Mouse (Mus musculus) hindbrain, embryonic 15.5 days (tissue): Measurements from ENCODE around the gene Hbs1l. TPM values are rescaled to one million over a fixed set of nuclear protein-coding genes. Genes with fewer than 3 reads are reported as not detected.

Experiments
- ATAC-seq: fragments of 200-750 bp; cut with Nextera tagmentation; 2 replicates; pipeline ENCODE4 v1.8.0; 2017; ENCODE audit warnings: low read depth, moderate number of reproducible peaks, moderate TSS enrichment; ENCODE audit not compliant: low FRiP score
- H3K27ac ChIP-seq: fragments of 300-500 bp; sonication (generic); replicated peaks from 2 replicates; pipeline ENCODE4 v1.5.1; 2015; ENCODE audit warnings: mild to moderate bottlenecking, inconsistent platforms
- H3K27me3 ChIP-seq: fragments of 300-500 bp; sonication (generic); 2 replicates; pipeline ENCODE4 v1.6.1; 2015; ENCODE audit warnings: control low read depth, inconsistent platforms
- H3K36me3 ChIP-seq: fragments of 300-500 bp; sonication (generic); 2 replicates; pipeline ENCODE4 v1.6.1; 2015; ENCODE audit warnings: control low read depth, inconsistent platforms
- H3K4me1 ChIP-seq: fragments of 300-500 bp; sonication (generic); replicated peaks from 2 replicates; pipeline ENCODE4 v1.6.1; 2015; ENCODE audit warnings: control low read depth, inconsistent platforms
- H3K4me2 ChIP-seq: fragments of 300-500 bp; sonication (generic); 2 replicates; pipeline ENCODE4 v1.6.1; 2015; ENCODE audit warnings: moderate library complexity, mild to moderate bottlenecking, inconsistent platforms
- H3K4me3 ChIP-seq: fragments of 300-500 bp; sonication (generic); 2 replicates; pipeline ENCODE4 v1.5.1; 2015; ENCODE audit warnings: mild to moderate bottlenecking, inconsistent platforms
- H3K9ac ChIP-seq: fragments of 300-500 bp; sonication (generic); 2 replicates; pipeline ENCODE4 v1.6.1; 2015; ENCODE audit warnings: inconsistent platforms
- H3K9me3 ChIP-seq: fragments of 300-500 bp; sonication (generic); 2 replicates; pipeline ENCODE4 v1.6.1; 2016; ENCODE audit warnings: control low read depth, inconsistent platforms
- WGBS: fragments of 180-500 bp; shearing (Covaris S2); methylation state at CpG from one replicate; pipeline ENCODE4 v1.1.7; 2015; 5-methylcytosine and 5-hydroxymethylcytosine counted together
- polyA plus RNA-seq: library from polyadenylated mRNA; unstranded; fragments of >200 nt; fragmentation: Nextera tagmentation; extraction: Ambion mirVana; gene quantifications from 2 replicates; pipeline ENCODE4 v1.2.1, GENCODE M21; 2015

Hbs1l gene
- 84.6 and 90.5 TPM in 2 replicates for polyA plus RNA-seq

GRCm38 (mm10) chr10:21295759-21296621, at the start of gene Hbs1l:
Gene Hbs1l, plus strand, starts transcription at chr10:21295979.
- no peaks in the 10 kb centered on the region for H3K9me3 ChIP-seq
- H3K27ac ChIP-seq = peak within 1 kb of the TSS; percentile 82
- peaks cover 15% of the 10 kb centered on the region for H3K4me1 ChIP-seq
- WGBS = under 1% methylated on average over 78 of the region's 81 CpGs
- H3K4me2 ChIP-seq = peak within 1 kb of the TSS; percentile 68
- peak within 1 kb of the TSS; percentile 81 for H3K9ac ChIP-seq
- ATAC-seq = peak; percentile 98
- H3K4me3 ChIP-seq = peak within 1 kb of the TSS; percentile 80
- no peaks in the 10 kb centered on the region for H3K27me3 ChIP-seq
- H3K36me3 ChIP-seq = peaks cover 9% of the 10 kb centered on the region

- no peaks in the 10 kb centered on the region for H3K27me3 ChIP-seq
- no peak overlapping the region for H3K27ac ChIP-seq
- no peak overlapping the region for H3K4me3 ChIP-seq
- H3K36me3 ChIP-seq = no peaks in the 10 kb centered on the region
- H3K4me1 ChIP-seq = no peaks in the 10 kb centered on the region
- ATAC-seq = no peak
- no peak overlapping the region for H3K9ac ChIP-seq
- WGBS = 82% methylated on average over 4 of the region's 4 CpGs
- no peaks in the 10 kb centered on the region for H3K9me3 ChIP-seq
- H3K4me2 ChIP-seq = no peak overlapping the region
Observed at GRCm38 (mm10) chr10:21248556-21248955, 47.2 kb upstream of the Hbs1l start.

GRCm38 (mm10) chr10:21251881-21252534, 43.8 kb upstream of the Hbs1l start:
- H3K4me3 ChIP-seq = no peak overlapping the region
- no peaks in the 10 kb centered on the region for H3K27me3 ChIP-seq
- no peak overlapping the region for H3K4me2 ChIP-seq
- no peak overlapping the region for H3K9ac ChIP-seq
- H3K27ac ChIP-seq = no peak overlapping the region
- H3K36me3 ChIP-seq = no peaks in the 10 kb centered on the region
- ATAC-seq = no peak
- H3K9me3 ChIP-seq = no peaks in the 10 kb centered on the region
- WGBS = 63% methylated on average over 15 of the region's 15 CpGs
- no peaks in the 10 kb centered on the region for H3K4me1 ChIP-seq

- Histone ChIP-seq H3K9me3 (no peaks in the 10 kb centered on the region), H3K4me1 (no peaks in the 10 kb centered on the region), H3K4me3 (no peak overlapping the region), H3K9ac (no peak overlapping the region), H3K4me2 (no peak overlapping the region), H3K36me3 (no peaks in the 10 kb centered on the region), H3K27ac (no peak overlapping the region), H3K27me3 (no peaks in the 10 kb centered on the region)
- 87% methylated on average over 4 of the region's 4 CpGs for WGBS
- ATAC-seq = no peak
Observed at GRCm38 (mm10) chr10:21252800-21253199, 43.0 kb upstream of the Hbs1l start.

GRCm38 (mm10) chr10:21254266-21255140, 41.3 kb upstream of the Hbs1l start:
- ATAC-seq = no peak

GRCm38 (mm10) chr10:21257244-21257643, 38.5 kb upstream of the Hbs1l start:
- Histone ChIP-seq H3K4me2 (no peak overlapping the region), H3K27me3 (no peaks in the 10 kb centered on the region), H3K4me3 (no peak overlapping the region), H3K9me3 (no peaks in the 10 kb centered on the region), H3K4me1 (no peaks in the 10 kb centered on the region), H3K36me3 (no peaks in the 10 kb centered on the region), H3K27ac (no peak overlapping the region), H3K9ac (no peak overlapping the region)
- ATAC-seq = no peak
- WGBS = 78% methylated on average over 5 of the region's 5 CpGs

More at GRCm38 (mm10) chr10:21254266-21255140, 41.3 kb upstream of the Hbs1l start:
- H3K9me3 ChIP-seq = no peaks in the 10 kb centered on the region
- H3K27me3 ChIP-seq = no peaks in the 10 kb centered on the region
- H3K36me3 ChIP-seq = no peaks in the 10 kb centered on the region
- H3K27ac ChIP-seq = no peak overlapping the region
- 89% methylated on average over 12 of the region's 12 CpGs for WGBS
- no peak overlapping the region for H3K4me3 ChIP-seq
- no peak overlapping the region for H3K4me2 ChIP-seq
- no peak overlapping the region for H3K9ac ChIP-seq
- no peaks in the 10 kb centered on the region for H3K4me1 ChIP-seq

GRCm38 (mm10) chr10:21259649-21260048, 36.1 kb upstream of the Hbs1l start:
- no peak for ATAC-seq
- H3K4me1 ChIP-seq = no peaks in the 10 kb centered on the region
- no peak overlapping the region for H3K4me2 ChIP-seq
- no peak overlapping the region for H3K4me3 ChIP-seq
- no peaks in the 10 kb centered on the region for H3K9me3 ChIP-seq
- no peaks in the 10 kb centered on the region for H3K27me3 ChIP-seq
- H3K36me3 ChIP-seq = no peaks in the 10 kb centered on the region
- H3K9ac ChIP-seq = no peak overlapping the region
- WGBS = 79% methylated on average over 2 of the region's 2 CpGs
- no peak overlapping the region for H3K27ac ChIP-seq

- H3K27ac ChIP-seq = no peak overlapping the region
- WGBS = 83% methylated on average over 11 of the region's 11 CpGs
- no peaks in the 10 kb centered on the region for H3K9me3 ChIP-seq
- H3K4me3 ChIP-seq = no peak overlapping the region
- no peaks in the 10 kb centered on the region for H3K27me3 ChIP-seq
- H3K36me3 ChIP-seq = no peaks in the 10 kb centered on the region
- no peak overlapping the region for H3K9ac ChIP-seq
- no peak overlapping the region for H3K4me2 ChIP-seq
- no peaks in the 10 kb centered on the region for H3K4me1 ChIP-seq
- no peak for ATAC-seq
Observed at GRCm38 (mm10) chr10:21265188-21265587, 30.6 kb upstream of the Hbs1l start.

- ATAC-seq = no peak
- Histone ChIP-seq H3K4me3 (no peak overlapping the region), H3K9me3 (no peaks in the 10 kb centered on the region), H3K9ac (no peak overlapping the region), H3K4me2 (no peak overlapping the region), H3K27me3 (no peaks in the 10 kb centered on the region), H3K36me3 (no peaks in the 10 kb centered on the region), H3K4me1 (no peaks in the 10 kb centered on the region), H3K27ac (no peak overlapping the region)
- WGBS = 92% methylated on average over 2 of the region's 2 CpGs
Observed at GRCm38 (mm10) chr10:21267452-21267851, 28.3 kb upstream of the Hbs1l start.

GRCm38 (mm10) chr10:21268786-21269410, 26.9 kb upstream of the Hbs1l start:
- WGBS = 85% methylated on average over 6 of the region's 6 CpGs
- Histone ChIP-seq H3K9me3 (no peaks in the 10 kb centered on the region), H3K9ac (no peak overlapping the region), H3K4me2 (no peak overlapping the region), H3K36me3 (no peaks in the 10 kb centered on the region), H3K4me3 (no peak overlapping the region), H3K27me3 (no peaks in the 10 kb centered on the region), H3K27ac (no peak overlapping the region), H3K4me1 (no peaks in the 10 kb centered on the region)
- no peak for ATAC-seq

- H3K4me1 ChIP-seq = no peaks in the 10 kb centered on the region
- no peak overlapping the region for H3K27ac ChIP-seq
- no peak overlapping the region for H3K4me3 ChIP-seq
- 91% methylated on average over 2 of the region's 2 CpGs for WGBS
- no peak for ATAC-seq
- H3K36me3 ChIP-seq = no peaks in the 10 kb centered on the region
- no peak overlapping the region for H3K4me2 ChIP-seq
- no peaks in the 10 kb centered on the region for H3K27me3 ChIP-seq
- no peaks in the 10 kb centered on the region for H3K9me3 ChIP-seq
- H3K9ac ChIP-seq = no peak overlapping the region
Observed at GRCm38 (mm10) chr10:21269920-21270319, 25.9 kb upstream of the Hbs1l start.
